Mouse (Mus musculus) olfactory bulb, adult 2 months (tissue): ENCODE measurements around the gene Rps28. TPM values are rescaled to one million over a fixed set of nuclear protein-coding genes. Genes with fewer than 3 reads are reported as not detected.

ENCODE experiments used
- H3K27ac ChIP-seq: fragments of 200-500 bp; 2 replicates; pipeline ENCODE4 v1.5.1; 2012; ENCODE audit warnings: low read depth, low read length; ENCODE audit not compliant: insufficient read depth
- H3K4me1 ChIP-seq: fragments of 200-500 bp; 2 replicates; pipeline ENCODE4 v1.6.1; 2012; ENCODE audit warnings: low read length; ENCODE audit not compliant: control insufficient read depth, insufficient read depth
- H3K4me3 ChIP-seq: fragments of 200-500 bp; 2 replicates; pipeline ENCODE4 v1.5.1; 2012; ENCODE audit warnings: mild to moderate bottlenecking, low read depth, low read length, moderate library complexity; ENCODE audit not compliant: insufficient read depth
- CTCF ChIP-seq: fragments of 200-500 bp; IDR thresholded peaks from 2 replicates; pipeline ENCODE4 v1.5.1; 2012; ENCODE audit warnings: low read depth, mild to moderate bottlenecking, low read length, moderate library complexity; ENCODE audit not compliant: insufficient read depth
- POLR2A ChIP-seq: fragments of 200-500 bp; IDR thresholded peaks from 2 replicates; pipeline ENCODE4 v1.6.1; 2012; ENCODE audit warnings: mild to moderate bottlenecking, low read depth, low read length, moderate library complexity; ENCODE audit not compliant: insufficient read depth
- WGBS: fragments of 180-500 bp; shearing (Covaris S2); methylation state at CpG from one replicate; pipeline ENCODE4 v1.1.7; 2018; 5-methylcytosine and 5-hydroxymethylcytosine counted together
- polyA plus RNA-seq: library from polyadenylated mRNA; stranded (reverse); fragments of >200 nt; gene quantifications from 2 replicates; pipeline ENCODE4 v1.2.4, GENCODE M21; 2012; ENCODE audit warnings: low replicate concordance; ENCODE audit not compliant: missing spikeins, insufficient read depth, insufficient read length

The Rps28 gene
- polyA plus RNA-seq, 1 experiment = not detected

- TF ChIP-seq CTCF = no peak
- no peak for TF ChIP-seq POLR2A
- Histone ChIP-seq H3K27ac (no peak overlapping the region), H3K4me1 (no peaks in the 10 kb centered on the region), H3K4me3 (no peak overlapping the region)
- 0% methylated on average over 2 of the region's 2 CpGs for WGBS
Measured at GRCm38 (mm10) chr17:33802221-33802620, 22.1 kb downstream of the Rps28 start.

- 90% methylated on average over 1 of the region's 1 CpGs for WGBS
- H3K27ac ChIP-seq = no peak overlapping the region
- H3K4me1 ChIP-seq = no peaks in the 10 kb centered on the region
- TF ChIP-seq CTCF = no peak
- no peak for TF ChIP-seq POLR2A
- no peak overlapping the region for H3K4me3 ChIP-seq
Measured at GRCm38 (mm10) chr17:33799277-33799676, 25.1 kb downstream of the Rps28 start.

DNA sequence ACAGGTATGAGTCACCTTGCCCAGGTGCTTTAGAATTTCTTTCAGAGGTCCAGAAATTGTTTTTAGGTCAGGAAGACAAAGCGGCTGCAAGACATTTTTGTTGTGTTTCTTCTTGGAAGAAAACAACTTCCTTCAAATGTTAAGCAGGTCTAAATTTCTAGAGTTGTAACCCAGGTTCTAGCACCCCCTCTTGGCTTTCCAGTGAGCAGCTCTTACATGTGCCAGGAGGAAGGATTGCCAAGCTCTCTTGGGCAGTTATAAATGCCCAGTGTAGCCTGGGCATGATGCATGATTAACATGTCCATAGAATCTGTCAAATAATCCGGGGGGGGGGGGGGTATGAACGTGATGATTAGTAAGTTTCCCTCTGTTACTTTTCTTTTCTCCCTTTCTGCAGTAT lies 26.1 kb downstream of the Rps28 start:
- no peak overlapping the region for H3K27ac ChIP-seq
- 13% methylated on average over 3 of the region's 3 CpGs for WGBS
- TF ChIP-seq CTCF = no peak
- TF ChIP-seq POLR2A = no peak
- H3K4me1 ChIP-seq = no peaks in the 10 kb centered on the region
- H3K4me3 ChIP-seq = no peak overlapping the region

GRCm38 (mm10) chr17:33788732-33789131 lies 35.6 kb downstream of the Rps28 start:
- no peak overlapping the region for H3K27ac ChIP-seq
- WGBS = 86% methylated on average over 4 of the region's 4 CpGs
- H3K4me1 ChIP-seq = no peaks in the 10 kb centered on the region
- H3K4me3 ChIP-seq = no peak overlapping the region
- TF ChIP-seq POLR2A = no peak
- no peak for TF ChIP-seq CTCF

DNA sequence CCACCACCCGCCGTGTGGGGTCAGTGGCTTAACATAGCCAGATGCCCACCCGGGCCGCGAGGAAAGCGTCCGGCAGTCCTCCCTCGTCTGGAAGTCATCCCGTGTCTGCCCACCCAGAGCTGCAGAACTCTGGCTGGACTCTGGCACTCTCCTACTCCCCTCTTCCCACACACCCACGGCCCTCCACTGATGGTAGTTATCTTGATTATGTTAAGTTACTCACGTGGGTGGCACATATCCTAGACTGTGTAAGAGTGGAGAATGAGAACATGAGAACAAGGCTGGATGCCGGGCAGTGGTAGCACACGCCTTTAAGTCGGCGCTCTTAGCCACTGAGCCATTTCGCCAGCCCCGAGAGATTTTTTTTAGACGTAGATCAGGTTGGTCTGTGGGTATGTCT lies 38.0 kb downstream of the Rps28 start:
- no peak for TF ChIP-seq CTCF
- no peak for TF ChIP-seq POLR2A
- no peak overlapping the region for H3K27ac ChIP-seq
- H3K4me3 ChIP-seq = no peak overlapping the region
- 80% methylated on average over 18 of the region's 18 CpGs for WGBS
- H3K4me1 ChIP-seq = peaks cover 9% of the 10 kb centered on the region

- WGBS = 86% methylated on average over 2 of the region's 2 CpGs
- TF ChIP-seq CTCF (no peak), POLR2A (no peak)
- Histone ChIP-seq H3K4me1 (peaks cover 14% of the 10 kb centered on the region), H3K27ac (no peak overlapping the region), H3K4me3 (no peak overlapping the region)
Measured at GRCm38 (mm10) chr17:33784939-33785338, 39.4 kb downstream of the Rps28 start.

GRCm38 (mm10) chr17:33783408-33783807 lies 41.0 kb downstream of the Rps28 start:
- Histone ChIP-seq H3K4me1 (peaks cover 19% of the 10 kb centered on the region), H3K27ac (no peak overlapping the region), H3K4me3 (no peak overlapping the region)
- TF ChIP-seq POLR2A (no peak), CTCF (no peak)

GRCm38 (mm10) chr17:33782067-33782466 lies 42.3 kb downstream of the Rps28 start:
- WGBS = 26% methylated on average over 4 of the region's 4 CpGs
- TF ChIP-seq POLR2A = no peak
- H3K4me3 ChIP-seq = no peak overlapping the region
- H3K4me1 ChIP-seq = peaks cover 19% of the 10 kb centered on the region
- H3K27ac ChIP-seq = no peak overlapping the region

DNA sequence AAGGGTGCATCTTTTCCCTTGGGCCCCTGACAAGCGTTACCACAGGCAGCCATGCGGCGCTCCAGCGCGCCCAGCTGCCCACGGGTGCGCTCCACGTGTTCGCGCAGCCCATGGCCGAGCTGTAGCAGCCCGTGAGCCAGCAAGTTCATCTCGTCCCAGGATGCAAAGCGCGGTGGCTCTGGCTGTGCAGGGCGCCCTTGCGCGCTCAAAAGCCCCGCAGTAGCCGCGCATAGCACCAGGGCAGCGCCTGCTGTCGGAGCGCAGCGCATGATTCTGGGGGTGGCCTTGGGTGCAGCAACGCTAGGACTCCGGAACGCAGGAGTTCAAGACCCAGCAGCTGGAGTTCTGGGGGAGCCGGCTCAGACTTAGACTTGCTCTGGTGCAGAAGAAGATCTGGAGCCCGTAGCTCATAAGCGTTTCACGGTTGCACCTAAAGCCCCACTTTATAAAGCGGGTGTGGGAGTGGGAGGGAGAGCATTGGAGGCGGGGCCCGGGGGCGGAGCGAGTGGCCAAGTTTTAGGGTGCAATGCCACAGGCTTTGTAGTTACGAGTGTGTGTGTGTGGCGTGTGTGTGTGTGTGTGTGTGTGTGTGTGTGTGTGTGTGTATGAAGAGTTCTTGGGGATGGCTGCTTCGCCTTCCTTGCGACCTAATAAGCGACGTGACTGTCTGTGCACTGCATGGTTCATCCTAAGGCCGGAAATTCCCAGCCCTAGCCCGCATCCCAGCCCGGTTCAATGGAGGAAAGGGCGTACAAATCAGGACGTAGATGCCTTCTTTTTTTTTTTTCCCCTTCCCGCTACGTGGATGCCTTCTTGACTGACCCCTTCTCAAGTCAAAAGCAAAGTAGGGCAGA lies 43.0 kb downstream of the Rps28 start, which contains the start of gene Angptl4:
Gene Angptl4, minus strand, starts transcription at position 707 of the 854 bp plus-strand sequence.
- peaks cover 19% of the 10 kb centered on the region for H3K4me1 ChIP-seq
- WGBS = 2% methylated on average over 50 of the region's 50 CpGs
- H3K27ac ChIP-seq = peak within 1 kb of the TSS; percentile 34
- 0 out of 2 replicates have a peak, but pooled peaks have one; percentile 10 for TF ChIP-seq CTCF
- TF ChIP-seq POLR2A = peak; percentile 30; the same call in 1 of the 2 replicates
- peak within 1 kb of the TSS; percentile 44 for H3K4me3 ChIP-seq
